Mouse (Mus musculus) layer of hippocampus, postnatal 14 days (tissue): Measurements from ENCODE around the gene Clec11a. TPM values are rescaled to one million over a fixed set of nuclear protein-coding genes. Genes with fewer than 3 reads are reported as not detected.

ENCODE experiments used
- DNase-seq, 2 experiments: peaks; one replicate each; pipeline ENCODE4 v3.0.0; 2021 to 2022; ENCODE audit warnings: low spot score in 2 of 2, mixed read lengths in 1 of 2
- total RNA-seq, 2 experiments: library from RNA; stranded (reverse); gene quantifications; 2 replicates each; pipeline ENCODE4 v1.2.3; 2021

Clec11a gene
- total RNA-seq, 2 experiments from 2014 or later, result 2.5 to 2.8 TPM

DNA sequence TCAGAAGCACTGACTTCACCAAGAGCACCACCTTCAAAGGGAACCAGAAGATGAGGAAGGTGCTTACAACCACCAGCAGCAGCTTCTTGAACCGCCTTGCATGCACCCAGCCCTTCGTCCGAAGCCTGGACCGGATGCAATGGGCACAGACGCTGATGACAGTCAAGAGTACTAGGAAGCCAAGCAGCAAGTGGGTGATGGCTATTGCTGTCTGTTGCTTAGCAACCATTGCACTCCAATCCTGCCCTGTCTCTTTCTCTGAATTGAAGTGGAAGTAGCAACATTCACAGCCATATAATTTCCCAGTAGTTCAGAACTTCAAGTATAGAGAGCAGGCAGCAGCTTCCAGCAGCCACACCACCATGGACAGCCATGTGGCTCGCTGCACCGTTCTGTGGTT lies 25.1 kb downstream of the Clec11a start:
- DNase-seq, result no peak

DNA sequence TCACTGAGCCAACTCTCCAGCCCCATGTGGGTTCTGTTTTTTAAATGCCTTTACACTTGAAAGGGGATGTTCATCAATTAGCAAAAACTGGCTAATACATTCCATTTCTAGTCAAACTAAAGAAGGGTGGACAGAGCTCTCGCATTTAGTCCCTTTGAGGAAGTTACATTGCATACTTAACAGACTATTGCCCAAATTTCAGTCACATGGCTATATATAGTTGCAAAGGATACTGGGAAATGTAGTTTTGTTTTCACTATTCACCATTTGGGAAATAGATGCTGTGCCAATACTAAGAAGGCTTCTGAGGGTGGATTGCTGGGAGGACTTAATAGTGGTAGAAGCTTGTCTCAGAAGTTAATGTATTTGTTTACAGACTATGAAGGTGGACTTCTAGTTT lies 25.7 kb downstream of the Clec11a start:
- DNase-seq, result no peak

DNA sequence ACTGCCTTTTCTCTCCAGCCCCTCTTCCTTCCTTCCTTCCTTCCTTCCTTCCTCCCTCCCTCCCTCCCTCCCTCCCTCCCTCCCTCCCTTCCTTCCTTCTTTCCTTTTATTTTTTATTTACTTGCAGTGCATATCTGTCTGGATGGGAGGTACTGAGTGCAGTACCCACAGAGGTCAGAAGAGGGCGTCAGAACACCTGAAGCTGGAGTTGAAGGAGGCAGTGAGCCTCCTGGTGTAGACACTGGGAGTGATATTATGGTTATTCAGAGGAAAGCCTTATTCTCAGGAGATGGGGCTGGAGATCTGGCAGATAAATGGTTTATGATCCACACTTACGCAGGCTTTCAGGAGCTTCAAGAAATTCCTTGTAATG lies 29.5 kb downstream of the Clec11a start:
- peak in 1 of 2 experiments; percentile 57 for DNase-seq

DNA sequence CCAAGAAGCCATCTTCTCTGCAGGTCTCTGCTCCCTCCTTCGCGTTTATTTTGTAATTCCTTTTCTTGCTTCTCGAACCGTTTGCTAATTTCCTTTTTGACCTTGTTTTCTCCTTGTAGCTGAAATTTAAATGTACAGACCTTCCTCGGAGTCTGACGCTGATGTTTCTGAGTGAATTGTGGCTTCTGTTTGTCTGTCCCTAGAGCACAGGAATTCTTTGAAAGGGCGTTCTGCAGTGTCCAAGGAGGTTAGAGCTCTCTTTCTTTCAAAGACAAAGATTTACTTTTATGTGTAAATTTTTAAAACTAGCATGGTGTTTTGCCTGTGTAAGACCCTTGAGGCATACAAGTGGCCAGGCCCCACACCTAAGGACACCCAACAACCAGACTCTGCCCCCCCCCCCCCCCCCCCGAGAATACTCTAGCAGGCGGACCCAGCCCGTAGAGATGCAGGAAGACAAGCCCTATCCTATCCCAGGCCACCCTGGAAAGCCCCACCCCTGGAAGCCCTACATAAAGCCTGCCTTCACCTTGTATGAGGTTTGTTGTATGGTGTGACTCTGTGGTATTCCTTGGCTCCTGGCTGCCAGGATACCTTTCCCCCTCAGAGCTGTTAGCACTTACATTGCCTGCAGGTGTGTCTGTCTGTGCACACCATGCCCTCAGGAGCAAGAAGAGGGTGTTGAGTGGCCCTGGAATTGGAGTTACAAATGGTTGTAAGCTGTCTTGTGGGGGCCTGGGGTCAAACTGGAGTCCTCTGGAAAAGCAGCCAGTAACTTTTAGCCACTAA lies 30.0 kb downstream of the Clec11a start:
- no peak for DNase-seq

DNA sequence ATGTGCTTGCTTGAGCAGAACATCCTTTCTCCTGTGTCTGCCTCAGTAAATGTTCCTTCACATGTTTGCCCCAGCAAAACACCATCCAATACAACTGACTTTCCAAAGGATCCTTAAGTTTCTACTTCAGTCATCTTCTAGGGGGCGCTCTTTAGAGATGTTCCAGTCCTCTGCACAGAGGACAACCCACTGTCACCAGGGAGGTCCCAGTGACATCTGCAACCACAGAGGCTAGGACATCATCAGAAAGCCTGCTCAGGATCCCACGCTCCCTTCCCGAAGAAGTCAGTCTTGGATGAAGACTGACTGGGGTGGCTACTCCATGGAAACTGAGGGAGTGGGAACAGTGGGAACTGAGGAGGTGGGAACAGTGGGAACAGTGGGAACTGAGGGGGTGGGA lies 31.2 kb downstream of the Clec11a start:
- no peak for DNase-seq

DNA sequence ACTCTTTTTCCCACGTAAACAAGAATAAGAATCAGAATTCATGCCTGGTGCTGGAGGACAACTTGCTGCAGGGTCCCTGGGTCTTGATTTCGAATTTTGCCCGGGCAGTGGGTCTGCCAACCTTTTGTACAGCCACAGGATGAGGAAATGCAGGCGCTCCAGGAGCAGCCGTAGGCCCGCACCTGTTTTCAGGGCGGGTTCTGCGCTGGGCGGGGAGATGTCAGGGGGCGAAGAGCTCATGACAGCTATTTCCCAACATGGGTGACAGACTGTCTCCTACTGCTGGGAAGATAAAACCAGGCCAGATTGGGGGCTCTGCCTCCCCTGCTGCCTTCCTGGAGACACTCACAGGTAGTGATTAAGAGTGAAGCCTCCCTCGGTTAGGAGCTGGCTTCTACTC lies 32.6 kb downstream of the Clec11a start:
- DNase-seq, result no peak

DNA sequence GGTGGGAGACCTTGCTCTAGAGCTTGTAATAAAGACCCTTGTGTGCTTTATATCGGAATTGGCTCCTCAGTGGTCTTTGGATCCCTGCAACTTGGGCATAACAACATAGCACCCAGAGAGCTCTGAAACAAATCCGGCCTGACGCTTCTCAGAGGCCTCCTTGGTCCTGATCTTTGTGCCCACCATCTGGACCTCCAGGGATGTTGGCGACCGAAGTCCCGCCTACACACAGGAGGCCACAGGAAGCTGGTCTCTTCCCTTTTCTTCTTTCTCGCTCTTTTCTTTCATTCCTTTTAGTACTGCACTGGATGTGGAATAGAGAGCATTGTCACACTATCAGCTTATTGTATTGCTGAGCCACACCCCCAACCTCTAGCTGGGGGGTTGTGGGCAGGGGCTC lies 33.3 kb downstream of the Clec11a start:
- DNase-seq, result no peak

DNA sequence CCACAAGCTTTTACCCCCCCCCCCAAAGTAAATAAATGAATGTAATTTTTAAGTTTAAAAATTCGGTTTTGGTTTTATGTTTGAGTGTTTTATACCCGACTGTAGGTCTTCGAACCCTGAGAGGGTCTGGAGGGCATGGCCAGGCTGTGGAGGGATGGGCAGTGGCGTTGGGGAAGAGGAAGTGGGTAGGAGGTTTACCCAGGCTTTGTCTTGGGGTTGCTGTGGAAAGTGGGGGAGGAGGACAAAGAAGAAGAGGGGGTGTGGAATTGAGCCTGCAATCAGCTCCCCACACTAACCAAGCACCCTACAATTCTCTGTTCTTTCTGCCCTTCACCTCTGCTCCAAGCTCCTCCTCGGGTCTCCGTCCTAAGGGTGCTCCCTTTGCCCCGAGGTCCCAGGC lies 34.2 kb downstream of the Clec11a start:
- no peak for DNase-seq

DNA sequence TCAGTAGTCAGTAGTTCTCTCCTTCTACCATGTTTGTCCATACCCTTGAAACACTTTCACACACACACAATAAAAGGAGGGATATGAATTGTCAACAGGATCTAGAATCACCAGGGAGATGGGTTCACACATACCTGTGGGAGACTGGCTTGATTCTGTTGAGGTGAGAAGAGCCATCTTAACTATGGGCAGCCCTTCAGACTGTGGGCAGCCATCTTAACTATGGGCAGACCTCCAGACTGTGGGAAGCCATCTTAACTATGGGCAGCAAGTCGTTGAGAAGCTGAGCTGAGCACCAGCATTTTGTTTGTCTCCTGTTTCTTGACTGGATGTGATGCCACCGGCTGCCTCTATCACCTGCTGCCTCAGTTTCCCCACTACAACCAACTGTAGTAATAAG lies 35.4 kb downstream of the Clec11a start:
- DNase-seq, result no peak

DNA sequence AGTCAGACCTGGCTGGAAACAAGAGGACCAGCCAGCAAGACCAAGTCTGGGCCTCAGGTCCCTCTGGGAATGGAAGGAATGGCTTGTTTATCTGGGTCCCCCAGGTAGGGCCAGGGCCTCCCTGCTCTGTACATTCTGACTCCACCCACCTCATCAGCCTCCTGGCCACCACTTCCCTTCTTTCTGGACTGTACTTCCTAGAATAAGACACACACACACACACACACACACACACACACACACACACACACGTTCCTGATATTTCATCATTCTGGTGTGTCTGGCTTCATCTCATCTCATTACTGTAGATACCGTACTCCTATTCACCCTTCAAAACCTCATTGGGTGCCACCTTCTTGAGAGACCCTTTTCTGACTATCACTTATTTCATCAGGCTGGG lies 37.3 kb downstream of the Clec11a start:
- DNase-seq, result no peak

DNA sequence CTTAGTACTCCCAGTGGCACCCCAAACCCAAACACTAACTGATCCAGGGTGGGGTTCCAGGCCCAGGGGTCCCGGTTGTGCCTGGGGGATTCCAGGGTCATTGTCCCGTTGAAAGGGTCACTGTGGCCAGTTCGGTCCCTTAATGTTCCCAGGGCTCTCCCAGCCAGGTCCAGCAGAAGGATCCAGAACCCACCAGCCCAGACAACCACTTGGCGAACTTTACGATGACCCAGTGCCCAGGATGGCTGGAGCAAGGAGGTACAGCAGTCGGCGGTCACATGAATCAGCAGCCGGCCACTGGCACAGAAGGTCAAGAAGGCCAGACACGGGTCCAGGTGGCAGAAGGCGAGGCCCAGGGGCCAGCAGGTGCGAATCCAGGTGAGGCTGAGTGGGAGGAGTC lies 38.6 kb downstream of the Clec11a start:
- DNase-seq, result no peak

DNA sequence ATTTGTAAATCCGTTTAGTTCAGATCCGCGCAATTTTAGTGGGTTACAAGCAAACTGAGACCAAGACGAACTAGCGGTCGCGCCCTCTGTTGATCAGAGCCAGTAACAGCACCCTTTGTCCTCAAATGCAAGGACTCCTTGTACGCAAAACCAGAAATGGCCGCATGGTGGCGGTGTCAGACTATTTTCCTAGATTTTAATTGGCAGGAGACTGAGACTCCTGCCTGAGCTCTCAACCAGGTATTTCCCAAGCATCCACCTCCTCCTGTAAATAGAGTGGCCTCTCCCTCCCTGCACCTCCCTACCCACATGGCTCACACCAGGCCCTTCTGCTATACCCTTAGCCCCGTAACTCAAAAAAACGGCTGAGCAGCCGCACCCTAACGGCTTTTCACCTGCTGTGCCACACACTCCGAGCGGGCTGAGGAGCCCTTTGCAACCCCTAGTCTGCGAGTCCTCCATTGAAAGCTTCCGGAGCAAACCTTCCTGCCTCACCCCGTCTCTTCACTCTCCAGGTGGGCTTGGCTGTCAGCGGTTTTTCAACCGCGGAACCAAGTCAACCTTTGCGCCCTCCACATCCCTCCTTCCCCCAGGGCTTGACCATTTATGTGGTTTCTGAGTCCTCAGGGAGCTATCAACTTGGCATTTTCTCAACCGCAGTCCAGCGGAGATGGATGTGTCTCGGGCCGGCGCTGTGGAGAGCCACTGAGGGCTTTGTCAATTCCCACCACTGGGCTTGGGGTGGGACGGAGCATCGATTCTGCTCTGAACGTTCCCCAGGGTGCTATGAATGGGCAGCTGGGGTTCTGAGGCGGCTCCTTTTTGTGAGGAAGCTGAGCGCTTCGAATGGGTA lies 43.7 kb downstream of the Clec11a start:
- DNase-seq, result peak; percentile 98

DNA sequence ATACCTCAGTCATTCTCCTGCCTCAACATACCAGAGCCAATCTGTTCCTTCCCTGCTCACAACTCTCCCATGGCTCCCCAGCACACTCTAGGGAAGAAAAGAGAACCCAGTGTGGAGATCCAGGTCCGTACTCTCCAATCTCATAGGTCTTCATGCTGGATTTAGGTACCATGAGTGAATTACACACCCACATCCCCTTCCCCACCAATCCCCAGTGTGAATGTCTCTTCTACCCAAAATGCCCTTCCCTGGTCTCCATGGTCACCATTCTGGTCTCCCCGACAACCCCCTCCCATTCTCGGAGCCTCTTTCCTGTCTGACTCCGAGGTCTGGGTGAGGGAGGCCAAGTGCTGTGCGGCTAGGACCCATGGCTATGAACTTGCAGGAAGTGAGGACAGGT lies 45.6 kb downstream of the Clec11a start, which contains the start of gene Gm15517:
Gm15517 (plus strand) TSS at position 301 of the 400 bp plus-strand sequence.
- DNase-seq, result no peak

DNA sequence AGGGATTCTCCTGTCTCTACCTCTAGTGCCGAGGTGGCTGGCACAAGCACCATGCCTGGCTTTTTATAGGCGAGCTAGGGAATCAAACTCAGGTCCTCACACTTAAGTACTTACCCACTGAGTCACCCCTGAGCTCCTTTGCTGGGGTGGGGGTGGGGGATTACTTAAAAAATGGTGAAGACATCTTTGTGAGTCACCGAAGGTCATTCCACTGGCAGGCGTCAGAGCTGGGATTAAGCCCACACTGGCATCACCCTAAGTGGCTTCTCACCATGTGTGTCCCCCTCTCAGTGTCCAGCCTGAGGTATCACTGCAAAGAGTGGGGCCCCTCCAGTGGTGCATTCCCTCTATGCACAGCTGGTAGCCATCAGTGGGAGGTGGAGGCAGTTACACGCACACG lies 46.3 kb downstream of the Clec11a start:
- DNase-seq, result no peak

DNA sequence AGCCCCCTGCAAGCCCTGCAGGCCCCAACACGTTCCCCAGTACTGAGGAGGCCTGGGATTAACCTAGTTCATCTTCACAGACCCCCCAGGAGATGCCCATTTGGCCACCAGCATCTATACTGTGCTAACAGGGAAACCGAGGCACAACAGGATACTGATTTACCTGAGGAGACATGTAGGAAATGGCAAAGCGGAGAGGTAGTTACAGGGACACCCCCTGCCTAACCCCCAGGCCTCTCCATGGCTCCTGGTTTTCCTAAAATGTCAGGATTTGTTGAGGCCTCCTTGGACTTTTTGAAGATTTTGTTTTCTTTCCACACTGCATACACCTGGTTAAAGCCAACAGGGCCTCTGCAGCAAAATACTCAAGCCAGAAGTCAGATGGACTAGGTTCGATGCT lies 49.4 kb downstream of the Clec11a start, which contains the start of gene Acp4:
Acp4 (minus strand) TSS at position 101 of the 400 bp plus-strand sequence.
- DNase-seq, result no peak

DNA sequence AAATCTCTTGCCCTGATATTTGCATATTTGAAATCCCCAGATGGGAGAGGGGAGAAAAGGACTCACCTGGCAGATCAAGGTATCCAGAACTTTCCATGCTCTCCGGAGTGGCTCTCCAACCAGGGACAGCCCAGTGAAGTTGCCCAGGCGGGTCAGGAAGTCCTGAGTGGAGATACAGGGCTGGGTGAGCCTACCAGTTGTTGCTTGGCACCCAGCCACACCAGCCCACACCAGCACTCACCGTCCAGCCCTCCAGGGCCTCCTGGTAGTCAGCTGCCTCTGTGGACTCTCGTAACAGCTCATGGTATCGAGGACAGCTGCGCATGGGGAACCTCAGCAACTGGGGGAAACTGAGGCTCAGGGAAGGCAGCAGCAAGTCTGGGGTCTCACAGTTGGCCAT lies 51.8 kb downstream of the Clec11a start:
- DNase-seq, result no peak

DNA sequence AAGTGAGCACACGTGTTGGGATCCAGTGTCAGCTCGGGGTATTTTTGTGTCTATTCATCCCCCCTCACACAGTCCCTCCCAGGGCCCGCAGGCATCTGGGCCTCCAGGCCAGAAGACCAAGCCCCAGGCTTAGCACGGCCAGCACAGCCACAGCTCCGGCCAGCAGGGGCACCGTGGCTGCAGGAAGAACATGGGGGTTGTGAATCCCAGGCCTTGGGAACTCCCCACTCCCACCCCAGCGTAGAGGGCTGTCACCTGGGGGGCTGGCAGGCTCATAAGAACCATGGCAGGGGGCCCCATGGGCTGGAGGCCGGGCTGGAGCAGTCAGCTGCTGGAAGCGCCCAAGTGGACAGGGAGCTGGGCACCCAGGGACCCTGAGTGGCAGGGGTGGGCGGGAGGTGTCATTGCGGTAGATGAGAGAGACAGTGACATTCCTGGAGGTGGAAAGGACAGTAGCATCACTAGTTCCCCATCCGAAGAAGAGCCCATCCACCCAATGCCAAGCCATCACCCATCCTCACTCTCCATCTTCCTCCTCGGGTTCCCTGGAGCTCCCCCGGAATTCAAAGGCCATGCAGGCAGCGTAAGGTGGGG lies 53.6 kb downstream of the Clec11a start:
- DNase-seq, result no peak

Other genes with a start within 250 kb of the Clec11a start
- not detected for gene Klk1b21, start 204.6 kb downstream of the Clec11a start, total RNA-seq
- not detected for gene Klk1b22, start 194.2 kb downstream of the Clec11a start, total RNA-seq
- not detected for gene Klk1b16, start 170.1 kb downstream of the Clec11a start, total RNA-seq
- not detected for gene Klk1b24, start 118.7 kb downstream of the Clec11a start, total RNA-seq
- gene Klk1b3, start 108.7 kb downstream of the Clec11a start, total RNA-seq, result not detected
- not detected for gene Klk1b4, start 99.5 kb downstream of the Clec11a start, total RNA-seq
- gene Klk1b5, start 91.0 kb downstream of the Clec11a start, total RNA-seq, result not detected
- gene Klk1, start 81.5 kb downstream of the Clec11a start, total RNA-seq, result not detected
- gene Gm36864, start 70.7 kb downstream of the Clec11a start, total RNA-seq, result not detected
- 1 to 10 TPM; 1.4 to 1.5 TPM for gene 1700028J19Rik, start 60.2 kb downstream of the Clec11a start, total RNA-seq
- gene 2410002F23Rik, start 60.2 kb downstream of the Clec11a start, total RNA-seq, result 100 to 1,000 TPM in 1 of 2 experiments, 10 to 100 TPM in 1; 83.1 to 105 TPM
- gene Acp4, start 49.5 kb downstream of the Clec11a start, total RNA-seq, result not detected
- not detected for gene Gm15517, start 45.5 kb downstream of the Clec11a start, total RNA-seq
- gene Shank1, start 3.4 kb upstream of the Clec11a start, total RNA-seq, result 100 to 1,000 TPM; 566 to 582 TPM
- 10 to 100 TPM; 95.5 to 98.4 TPM for gene Syt3, start 77.2 kb upstream of the Clec11a start, total RNA-seq
- 1 to 10 TPM; 2.3 TPM for gene 1700008O03Rik, start 78.9 kb upstream of the Clec11a start, total RNA-seq
- 100 to 1,000 TPM; 299 to 301 TPM for gene Lrrc4b, start 122.1 kb upstream of the Clec11a start, total RNA-seq
- 10 to 100 TPM; 15.0 to 15.4 TPM for gene Aspdh, start 158.5 kb upstream of the Clec11a start, total RNA-seq
- gene Josd2, start 161.1 kb upstream of the Clec11a start, total RNA-seq, result 10 to 100 TPM; 60.7 to 64.3 TPM
- 100 to 1,000 TPM; 163 to 173 TPM for gene Emc10, start 189.6 kb upstream of the Clec11a start, total RNA-seq
- 10 to 100 TPM; 29.8 to 48.4 TPM for gene Fam71e1, start 189.7 kb upstream of the Clec11a start, total RNA-seq
- gene Mybpc2, start 217.8 kb upstream of the Clec11a start, total RNA-seq, result under 1 TPM in 1 of 2 experiments, not detected in 1; 0.10 TPM
- not detected for gene Spib, start 225.2 kb upstream of the Clec11a start, total RNA-seq
- 1 to 10 TPM; 5.8 to 8.8 TPM for gene Pold1, start 241.9 kb upstream of the Clec11a start, total RNA-seq
- 10 to 100 TPM; 58.7 to 63.2 TPM for gene Nr1h2, start 247.0 kb upstream of the Clec11a start, total RNA-seq